Mouse (Mus musculus) liver, embryonic 14.5 days (tissue): ENCODE measurements around the gene Zfp219. TPM values are rescaled to one million over a fixed set of nuclear protein-coding genes. Genes with fewer than 3 reads are reported as not detected.
A peak's percentile ranks its signal among the peaks of the same experiment; 100 is the strongest.

ENCODE experiments used
- ATAC-seq: fragments of 200-750 bp; cut with Nextera tagmentation; 2 replicates; pipeline ENCODE4 v1.8.0; 2017; ENCODE audit warnings: moderate number of reproducible peaks, mild to moderate bottlenecking, moderate library complexity; ENCODE audit not compliant: insufficient read depth
- DNase-seq, 3 experiments: peaks; one replicate each; pipeline ENCODE4 v3.0.0-alpha.2; 2012 to 2013; ENCODE audit warnings: low read depth in 3 of 3, low spot score in 3 of 3
- H3K27ac ChIP-seq: fragments of 300-500 bp; sonication (generic); 2 replicates; pipeline ENCODE4 v1.5.1; 2014; ENCODE audit warnings: moderate library complexity, mild to moderate bottlenecking, control low read depth, inconsistent platforms
- H3K27me3 ChIP-seq: fragments of 300-500 bp; sonication (generic); 2 replicates; pipeline ENCODE4 v1.6.1; 2014; ENCODE audit warnings: mild to moderate bottlenecking, low read length, moderate library complexity; ENCODE audit not compliant: control insufficient read depth, insufficient read depth
- H3K36me3 ChIP-seq: fragments of 300-500 bp; sonication (generic); replicated peaks from 2 replicates; pipeline ENCODE4 v1.6.1; 2014; ENCODE audit warnings: low read depth; ENCODE audit not compliant: control insufficient read depth, insufficient read depth
- H3K4me1 ChIP-seq, 2 experiments: fragments of 200-500 bp in 1 of 2; fragments of 300-500 bp in 1 of 2; sonication (generic) in 1 of 2; replicated peaks; 2 replicates each; pipeline ENCODE4 v1.6.1; 2012 to 2014; ENCODE audit warnings: antibody characterized with exemption in 1 of 2, inconsistent platforms in 1 of 2, low read length in 1 of 2; ENCODE audit not compliant: control insufficient read depth in 2 of 2, insufficient read depth in 2 of 2
- H3K4me2 ChIP-seq: fragments of 300-500 bp; sonication (generic); 2 replicates; pipeline ENCODE4 v1.6.1; 2014; ENCODE audit warnings: low read depth, mild to moderate bottlenecking, control low read depth, moderate library complexity
- H3K4me3 ChIP-seq, 2 experiments: fragments of 200-500 bp in 1 of 2; fragments of 300-500 bp in 1 of 2; sonication (generic) in 1 of 2; 2 replicates each; pipeline ENCODE4 v1.5.1; 2012 to 2014; ENCODE audit warnings: low read depth in 2 of 2, low read length in 2 of 2, mild to moderate bottlenecking in 2 of 2, control low read depth in 1 of 2, inconsistent platforms in 1 of 2, moderate library complexity in 1 of 2; ENCODE audit not compliant: insufficient read depth in 1 of 2
- H3K9ac ChIP-seq: fragments of 300-500 bp; sonication (generic); replicated peaks from 2 replicates; pipeline ENCODE4 v1.6.1; 2014; ENCODE audit warnings: mild to moderate bottlenecking, control low read depth, moderate library complexity
- H3K9me3 ChIP-seq: fragments of 300-500 bp; sonication (generic); 2 replicates; pipeline ENCODE4 v1.6.1; 2016; ENCODE audit warnings: low read length, mixed read lengths; ENCODE audit not compliant: control insufficient read depth
- CTCF ChIP-seq: IDR thresholded peaks from 2 replicates; pipeline ENCODE4 v1.5.1; 2016; ENCODE audit warnings: antibody characterized with exemption, low read depth, control low read depth
- EP300 ChIP-seq: IDR thresholded peaks from 2 replicates; pipeline ENCODE4 v1.6.1; 2016; ENCODE audit warnings: antibody characterized with exemption, low read depth
- WGBS: fragments of 180-500 bp; shearing (Covaris S2); extraction: QIAGEN DNeasy Blood & Tissue Kit; methylation state at CpG from one replicate; pipeline ENCODE4 v1.1.7; 2014; ENCODE audit not compliant: insufficient replicate concordance; 5-methylcytosine and 5-hydroxymethylcytosine counted together
- polyA plus RNA-seq, 2 experiments: library from polyadenylated mRNA; depleted of rRNA in 1 of 2; stranded (reverse) in 1 of 2; unstranded in 1 of 2; fragments of >200 nt; fragmentation: Nextera tagmentation in 1 of 2; extraction: Ambion mirVana in 1 of 2; gene quantifications; 2 replicates each; pipeline versions ENCODE4 v1.2.1 to v1.2.3; 2012 to 2014

Gene Zfp219
- polyA plus RNA-seq, 2 experiments, result 7.4 to 9.7 TPM

- Histone ChIP-seq H3K9ac (peak overlapping the region; percentile 34), H3K27me3 (no peaks in the 10 kb centered on the region), H3K4me3 (no peak overlapping the region), H3K4me2 (peak overlapping the region; percentile 83), H3K9me3 (no peaks in the 10 kb centered on the region), H3K27ac (peak overlapping the region; percentile 93), H3K4me1 (peaks cover 54 to 58% of the 10 kb centered on the region in 2 experiments), H3K36me3 (no peaks in the 10 kb centered on the region)
- WGBS, result 46% methylated on average over 8 of the region's 8 CpGs
- DNase-seq (peak; percentile 65 to 72 (median 65)), ATAC-seq (peak; percentile 1)
- no peak for TF ChIP-seq CTCF
- TF ChIP-seq EP300, result peak; percentile 76
Observed at GRCm38 (mm10) chr14:52021568-52022212, 1.2 kb upstream of the Zfp219 start.

GRCm38 (mm10) chr14:52021138-52021529 is 601 bp upstream of the Zfp219 start:
- H3K9ac ChIP-seq, result peak overlapping the region; percentile 89
- H3K27ac ChIP-seq, result peak overlapping the region; percentile 93
- WGBS, result 57% methylated on average over 4 of the region's 4 CpGs
- no peak for DNase-seq
- peaks cover 57 to 61% of the 10 kb centered on the region in 2 experiments for H3K4me1 ChIP-seq
- no peaks in the 10 kb centered on the region for H3K27me3 ChIP-seq
- ATAC-seq, result no peak
- H3K4me2 ChIP-seq, result peak overlapping the region; percentile 83
- peak overlapping the region in 1 of 2 experiments; percentile 85; a peak in 2 of 4 replicates for H3K4me3 ChIP-seq
- H3K9me3 ChIP-seq, result no peaks in the 10 kb centered on the region
- TF ChIP-seq EP300 (no peak), CTCF (no peak)
- H3K36me3 ChIP-seq, result no peaks in the 10 kb centered on the region

GRCm38 (mm10) chr14:52019590-52020340 is 768 bp downstream of the Zfp219 start:
- peak; percentile 81 for ATAC-seq
- no peaks in the 10 kb centered on the region for H3K36me3 ChIP-seq
- peak overlapping the region; percentile 85 to 96 for H3K4me3 ChIP-seq
- peak overlapping the region; percentile 83 for H3K4me2 ChIP-seq
- peak; percentile 90 to 95 (median 93) for DNase-seq
- TF ChIP-seq CTCF, result peak; percentile 78
- TF ChIP-seq EP300, result peak; percentile 31; the same call in 1 of the 2 replicates
- under 1% methylated on average over 74 of the region's 74 CpGs for WGBS
- H3K9ac ChIP-seq, result peak overlapping the region; percentile 89
- H3K27me3 ChIP-seq, result no peaks in the 10 kb centered on the region
- peaks cover 62 to 71% of the 10 kb centered on the region in 2 experiments for H3K4me1 ChIP-seq
- no peaks in the 10 kb centered on the region for H3K9me3 ChIP-seq
- H3K27ac ChIP-seq, result peak overlapping the region; percentile 93

GRCm38 (mm10) chr14:52019051-52019589 is 1.4 kb downstream of the Zfp219 start:
- no peaks in the 10 kb centered on the region for H3K36me3 ChIP-seq
- no peaks in the 10 kb centered on the region for H3K9me3 ChIP-seq
- WGBS, result 24% methylated on average over 12 of the region's 12 CpGs
- DNase-seq, result peak in 1 of 3 experiments; percentile 39
- H3K9ac ChIP-seq, result peak overlapping the region; percentile 89
- peak overlapping the region; percentile 85 to 96 for H3K4me3 ChIP-seq
- peaks cover 56 to 64% of the 10 kb centered on the region in 2 experiments for H3K4me1 ChIP-seq
- peak overlapping the region; percentile 93 for H3K27ac ChIP-seq
- peak; percentile 12; the same call in 1 of the 2 replicates for ATAC-seq
- H3K4me2 ChIP-seq, result peak overlapping the region; percentile 83
- H3K27me3 ChIP-seq, result no peaks in the 10 kb centered on the region
- TF ChIP-seq EP300, result no peak
- no peak; the same call in 1 of the 2 replicates for TF ChIP-seq CTCF
